Mouse (Mus musculus) bone marrow macrophage, adult 2 months (primary cell): ENCODE measurements around the gene Hoxa4.

Experiments used
- CTCF ChIP-seq: IDR thresholded peaks from 2 replicates; pipeline ENCODE4 v1.5.1; 2012; ENCODE audit warnings: low read depth, mild to moderate bottlenecking, low read length, moderate library complexity
- POLR2A ChIP-seq: IDR thresholded peaks from 2 replicates; pipeline ENCODE4 v1.6.1; 2012; ENCODE audit warnings: mild to moderate bottlenecking, low read depth, low read length, borderline replicate concordance

- TF ChIP-seq CTCF (no peak), POLR2A (no peak)
These were observed 20.2 kb downstream of the Hoxa4 start for GRCm38 (mm10) chr6:52171331-52171730.
